In genomic region chr2:124601702-124602378, GRCm38 (mm10) we compare ENCODE assay signal across 20 mouse cellular contexts.
DNase-seq lines count a peak whose midpoint lies in the region; ATAC-seq and TF ChIP-seq lines count a peak whose summit lies in the region.
"Had no signal": no experiment of that assay in that cellular context is flagged by ENCODE, and none has a peak within 500 bp of the region (broad histone marks: within the 10 kb centered on the region; RNA-seq: fewer than 3 reads in every experiment).

No protein-coding gene starts in this region.

- peak overlapping the region; percentile 5; the same call in 1 of the 2 replicates for H3K9ac ChIP-seq in heart, embryonic 13.5 days
- no peak overlapping the region for H3K9ac ChIP-seq in intestine, embryonic 14.5 days (ENCODE audit: low read length)
- peak overlapping the region; percentile 48; the same call in 1 of the 2 replicates for H3K9ac ChIP-seq in intestine, postnatal 0 days (ENCODE audit: low read depth, low read length)
- H3K9ac ChIP-seq: embryonic facial prominence, embryonic 13.5 days; forebrain, embryonic 12.5 days; heart, embryonic 12.5 days had no signal

- TF ChIP-seq CTCF in intestine, postnatal 0 days (IDR thresholded peaks at IDR 0.05; ENCODE audit: low read depth), result 0 out of 2 replicates have a peak, but pooled peaks have one; percentile 23

- peaks cover 26% of the 10 kb centered on the region for H3K4me1 ChIP-seq in heart, embryonic 13.5 days
- peaks cover 3% of the 10 kb centered on the region; the same call in 1 of the 2 replicates for H3K4me1 ChIP-seq in intestine, embryonic 14.5 days (replicated peaks; ENCODE audit: control insufficient read depth, insufficient read depth, low read length)
- H3K4me1 ChIP-seq in intestine, postnatal 0 days (replicated peaks; ENCODE audit: control insufficient read depth, insufficient read depth, low read length), result peaks cover 16% of the 10 kb centered on the region
- H3K4me1 ChIP-seq: embryonic facial prominence, embryonic 13.5 days had no signal

- WGBS in heart, embryonic 13.5 days, result 65% methylated on average over 9 of the region's 9 CpGs
- WGBS in intestine, embryonic 14.5 days, result 67% methylated on average over 9 of the region's 9 CpGs
- WGBS in intestine, postnatal 0 days, result 36% methylated on average over 9 of the region's 9 CpGs

- no peak overlapping the region for H3K4me3 ChIP-seq in heart, embryonic 13.5 days
- no peak overlapping the region for H3K4me3 ChIP-seq in intestine, embryonic 14.5 days (ENCODE audit: low read depth, low read length)
- no peak overlapping the region for H3K4me3 ChIP-seq in intestine, postnatal 0 days (ENCODE audit: low read depth, low read length)
- H3K4me3 ChIP-seq: embryonic facial prominence, embryonic 13.5 days; forebrain, embryonic 12.5 days; heart, embryonic 12.5 days; hindbrain, embryonic 13.5 days had no signal

- no peak for DNase-seq in frontal cortex, postnatal 36 days (ENCODE audit: low spot score in 2 of 2)
- DNase-seq in heart, adult 18-20 months, result no peak
- DNase-seq in intestine, embryonic 14.5 days (ENCODE audit: low spot score), result no peak
- DNase-seq in cerebellum, adult 18-20 months, result no peak
- no peak for DNase-seq in kidney, postnatal 10 days
- DNase-seq: adrenal gland, postnatal 10 days; cerebellum, adult 11 months; cerebellum, postnatal 25 days; gastrocnemius, postnatal 10 days; heart, postnatal 4 days; kidney, adult 11 months; kidney, adult 9 months had no signal

- H3K36me3 ChIP-seq in heart, embryonic 13.5 days, result no peaks in the 10 kb centered on the region
- H3K36me3 ChIP-seq in intestine, embryonic 14.5 days (ENCODE audit: control insufficient read depth, insufficient read depth, low read length), result no peaks in the 10 kb centered on the region
- no peaks in the 10 kb centered on the region for H3K36me3 ChIP-seq in intestine, postnatal 0 days (ENCODE audit: control insufficient read depth, insufficient read depth)
- H3K36me3 ChIP-seq: embryonic facial prominence, embryonic 13.5 days; forebrain, embryonic 12.5 days; heart, embryonic 12.5 days; hindbrain, embryonic 13.5 days had no signal

- H3K27me3 ChIP-seq in heart, embryonic 13.5 days (replicated peaks), result no peaks in the 10 kb centered on the region
- H3K27me3 ChIP-seq in intestine, embryonic 14.5 days (replicated peaks; ENCODE audit: control insufficient read depth, insufficient read depth, low read length), result no peaks in the 10 kb centered on the region
- H3K27me3 ChIP-seq in intestine, postnatal 0 days (replicated peaks; ENCODE audit: control insufficient read depth, insufficient read depth, low read length), result no peaks in the 10 kb centered on the region
- H3K27me3 ChIP-seq: embryonic facial prominence, embryonic 13.5 days; forebrain, embryonic 12.5 days; heart, embryonic 12.5 days; hindbrain, embryonic 13.5 days had no signal

- no peaks in the 10 kb centered on the region for H3K9me3 ChIP-seq in heart, embryonic 13.5 days
- H3K9me3 ChIP-seq in intestine, embryonic 14.5 days (ENCODE audit: control insufficient read depth, low read length), result no peaks in the 10 kb centered on the region
- no peaks in the 10 kb centered on the region for H3K9me3 ChIP-seq in intestine, postnatal 0 days (ENCODE audit: control insufficient read depth)
- H3K9me3 ChIP-seq: embryonic facial prominence, embryonic 13.5 days; forebrain, embryonic 12.5 days; heart, embryonic 12.5 days; hindbrain, embryonic 13.5 days had no signal

- ATAC-seq in frontal cortex, adult (ENCODE audit: low TSS enrichment), result 0 out of 2 replicates have a peak, but pooled peaks have one; percentile 31
- no peak; the same call in 1 of the 2 replicates for ATAC-seq in heart, embryonic 13.5 days (ENCODE audit: extremely low read depth, insufficient number of reproducible peaks, low FRiP score, low TSS enrichment)
- peak; percentile 90 for ATAC-seq in intestine, embryonic 14.5 days (replicated peaks; ENCODE audit: low FRiP score, low TSS enrichment, low read depth)
- ATAC-seq in intestine, postnatal 0 days, result peak; percentile 90

- H3K4me2 ChIP-seq in heart, embryonic 13.5 days, result no peak overlapping the region
- H3K4me2 ChIP-seq in intestine, embryonic 14.5 days (ENCODE audit: low read length), result no peak overlapping the region
- H3K4me2 ChIP-seq in intestine, postnatal 0 days (replicated peaks; ENCODE audit: low read depth), result peak overlapping the region; percentile 54
- H3K4me2 ChIP-seq: embryonic facial prominence, embryonic 13.5 days; forebrain, embryonic 12.5 days; hindbrain, embryonic 13.5 days had no signal

- 0 out of 2 replicates have a peak overlapping the region, but pooled peaks have one; percentile 34 for H3K27ac ChIP-seq in heart, embryonic 13.5 days (replicated peaks)
- H3K27ac ChIP-seq in intestine, embryonic 14.5 days (ENCODE audit: low read depth), result peak overlapping the region; percentile 59; the same call in 1 of the 2 replicates
- peak overlapping the region; percentile 98 for H3K27ac ChIP-seq in intestine, postnatal 0 days (ENCODE audit: low read depth, low read length)
- H3K27ac ChIP-seq: forebrain, embryonic 12.5 days; hindbrain, postnatal 0 days had no signal

Comparison
In these comparisons a context has a peak if more than half of its experiments do, and no peak if none do; other contexts are left out.
1. H3K27ac ChIP-seq: peak in every context shown above with its lines; median percentile 98 in intestine, postnatal 0 days; 59 in intestine, embryonic 14.5 days; 34 in heart, embryonic 13.5 days.